Mouse (Mus musculus) urinary bladder, postnatal 14 days (tissue): ENCODE results near the gene Emid1.

Experiments used
- DNase-seq: peaks from one replicate; pipeline ENCODE4 v3.0.0; 2021; ENCODE audit warnings: low spot score

The Emid1 gene

DNA sequence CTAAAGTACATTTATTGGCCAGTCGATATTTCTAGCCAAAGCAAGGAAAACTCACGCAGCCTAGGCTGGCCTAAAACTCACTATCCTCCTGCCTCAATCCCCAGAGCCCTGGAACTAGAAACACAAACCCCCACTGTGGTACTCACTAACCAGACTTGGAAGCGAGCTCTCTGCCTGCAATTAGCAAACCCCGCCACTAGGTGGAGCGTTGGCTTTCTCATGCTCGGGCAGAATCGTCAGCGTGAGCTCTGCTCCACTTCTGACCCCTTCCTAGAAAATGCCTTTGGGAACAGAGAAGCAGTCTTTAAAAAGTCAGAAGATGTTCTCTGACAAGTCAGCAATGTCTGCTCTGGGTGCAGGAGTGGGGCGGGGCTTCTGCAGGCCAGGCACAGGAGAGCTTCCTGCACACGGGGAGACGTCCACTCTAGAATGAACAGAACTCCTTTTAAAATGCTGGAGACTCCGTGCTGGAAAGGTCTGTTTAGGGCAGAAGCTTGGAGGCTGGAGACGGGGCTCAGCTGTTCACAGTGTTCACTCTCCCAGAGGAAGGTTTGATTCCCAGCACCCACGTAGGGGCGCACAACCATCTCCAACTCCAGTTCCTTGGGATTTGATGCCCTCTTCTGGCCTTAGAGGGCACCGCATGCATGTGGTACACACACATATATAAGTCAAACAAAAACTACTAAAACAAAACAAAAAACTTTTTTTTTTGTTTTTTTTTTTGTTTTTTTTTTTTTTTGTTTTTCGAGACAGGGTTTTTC, 8.8 kb upstream of the Emid1 start:
- no peak for DNase-seq

DNA sequence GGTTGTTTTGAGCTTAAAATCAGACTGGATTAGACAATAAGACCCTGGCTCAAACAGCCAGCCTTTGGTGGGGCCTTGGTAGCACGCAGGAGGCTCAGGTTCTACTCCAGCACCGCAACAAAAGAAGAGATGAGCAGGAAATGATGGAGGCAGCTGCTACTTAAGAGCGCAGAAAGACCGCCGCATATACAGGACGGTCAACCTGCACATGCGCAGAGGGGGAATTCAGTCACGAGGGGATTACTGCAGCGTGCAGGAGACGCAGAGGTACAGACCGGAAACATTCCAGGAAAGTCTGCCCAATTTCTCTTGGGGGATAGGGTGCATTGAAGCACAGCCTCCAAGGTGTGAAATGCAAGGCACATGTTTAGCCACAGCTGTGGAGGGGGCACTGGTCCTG, 6.0 kb upstream of the Emid1 start:
- DNase-seq: no peak

DNA sequence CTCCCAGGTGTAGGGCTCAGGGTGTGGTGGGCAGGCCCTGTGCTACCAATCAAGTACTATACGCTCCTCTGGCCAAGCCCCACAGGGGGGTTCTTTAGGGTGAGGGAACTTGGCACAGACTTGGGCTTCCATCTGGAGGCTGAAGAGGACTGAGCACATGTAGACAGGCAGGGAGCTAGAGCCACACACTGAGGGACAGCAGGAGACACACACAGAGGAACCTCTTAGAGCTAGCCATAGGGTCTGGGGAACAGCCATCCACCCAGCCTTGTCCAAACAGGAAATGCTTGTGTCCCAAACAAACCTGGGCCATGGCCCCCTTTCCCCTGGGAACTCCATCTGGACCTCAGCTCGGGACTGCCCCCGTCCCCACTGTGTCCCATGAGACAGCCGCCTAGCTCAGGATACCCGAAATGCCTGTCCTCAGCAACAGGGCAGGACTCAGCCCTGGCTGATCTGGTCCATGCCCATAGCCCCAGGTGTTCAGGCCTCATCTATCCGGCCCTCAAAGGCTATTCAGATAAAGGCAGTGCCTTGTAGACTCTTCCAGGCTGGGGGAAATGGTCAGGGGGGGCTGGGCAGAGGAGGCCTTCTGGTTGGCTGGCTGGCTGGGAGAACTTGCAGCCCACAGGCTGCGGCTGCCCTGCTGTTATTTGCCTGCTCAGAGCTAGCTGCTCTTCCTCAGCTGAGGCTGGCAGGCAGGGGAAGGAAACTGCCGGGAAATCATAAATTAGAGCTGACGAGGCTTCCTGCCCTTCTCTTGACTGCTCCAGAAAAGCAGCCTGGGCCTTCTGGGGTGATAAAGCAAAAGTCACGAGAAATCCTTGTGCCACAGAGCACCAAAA, 3.1 kb upstream of the Emid1 start:
- DNase-seq: no peak

DNA sequence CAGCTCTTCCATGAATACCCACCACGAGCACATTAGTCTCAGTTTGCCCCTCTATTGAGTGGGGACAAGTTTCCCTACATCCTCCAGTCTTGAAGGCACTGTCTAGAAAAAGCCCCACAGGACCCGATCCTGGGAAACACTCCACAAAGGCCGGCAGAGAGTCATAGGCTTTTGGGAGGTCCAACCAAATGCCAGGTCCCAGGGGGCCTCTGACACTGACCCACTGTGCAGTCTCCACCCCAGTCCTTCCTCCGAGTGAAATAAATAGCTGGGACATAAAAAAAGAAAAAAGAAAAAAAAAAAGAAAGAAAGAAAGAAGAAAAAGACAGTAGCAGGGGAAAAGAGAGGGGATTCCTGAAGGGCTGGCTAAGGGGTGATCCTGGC, 818 bp downstream of the Emid1 start:
- DNase-seq: no peak

DNA sequence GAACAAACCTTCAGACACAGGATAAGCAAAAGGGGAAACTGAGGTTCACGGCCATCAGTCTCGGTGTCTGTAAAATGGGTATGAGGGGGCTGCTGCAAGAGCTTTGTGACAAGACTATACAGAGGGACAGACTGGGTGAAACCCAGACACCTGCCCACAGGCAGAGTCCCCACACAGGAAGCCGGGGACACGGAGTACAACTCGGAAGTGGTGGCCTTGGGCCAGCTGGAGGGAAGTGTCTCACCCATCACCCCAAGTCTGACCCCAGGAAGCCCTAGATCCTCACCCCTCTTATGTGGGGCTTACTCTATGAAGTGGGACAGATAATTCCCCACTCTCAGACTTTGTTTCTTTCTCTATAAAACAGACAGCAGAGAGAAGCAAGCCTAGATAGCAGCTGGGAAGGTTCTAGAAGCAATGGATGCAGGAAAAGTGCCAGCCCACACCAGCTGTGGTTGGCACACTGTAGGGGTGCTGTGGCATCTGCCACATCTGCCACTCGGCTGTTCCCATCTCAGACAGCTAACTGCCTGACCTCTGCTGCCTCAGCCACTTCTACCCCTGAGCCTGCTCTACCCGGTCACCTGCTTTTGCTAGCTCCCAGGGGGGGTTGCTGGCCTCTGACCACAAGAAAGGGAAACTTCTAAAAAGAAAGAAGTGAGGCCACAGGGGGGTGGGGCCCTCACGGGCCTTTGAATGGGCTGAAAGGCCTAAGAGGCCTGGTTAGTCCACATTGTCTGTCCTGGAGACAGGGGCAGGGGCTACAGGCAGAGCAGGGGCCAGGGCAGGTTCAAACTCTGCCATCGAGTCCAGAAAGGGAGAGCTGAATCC, 1.4 kb downstream of the Emid1 start:
- DNase-seq: no peak

DNA sequence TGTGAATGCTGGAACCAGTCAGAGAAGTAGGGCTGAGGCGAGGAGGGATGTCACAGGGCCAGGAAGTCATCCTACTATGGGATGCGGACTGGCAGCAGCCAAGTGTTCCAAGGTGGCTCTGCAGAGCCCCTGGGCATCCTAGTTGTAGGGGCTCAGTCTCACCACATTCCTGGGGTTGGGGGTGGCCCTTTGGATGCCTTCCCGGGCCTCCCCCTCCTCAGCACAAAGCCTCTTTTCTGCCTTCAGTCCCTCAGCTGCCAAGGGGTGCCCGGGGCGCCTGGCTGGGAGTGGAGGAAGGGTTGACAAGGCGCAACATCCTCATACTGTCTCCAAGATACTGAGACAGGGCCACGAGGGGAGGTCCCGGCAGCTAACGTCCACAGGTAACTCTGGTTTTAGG, 2.1 kb downstream of the Emid1 start:
- DNase-seq: no peak

DNA sequence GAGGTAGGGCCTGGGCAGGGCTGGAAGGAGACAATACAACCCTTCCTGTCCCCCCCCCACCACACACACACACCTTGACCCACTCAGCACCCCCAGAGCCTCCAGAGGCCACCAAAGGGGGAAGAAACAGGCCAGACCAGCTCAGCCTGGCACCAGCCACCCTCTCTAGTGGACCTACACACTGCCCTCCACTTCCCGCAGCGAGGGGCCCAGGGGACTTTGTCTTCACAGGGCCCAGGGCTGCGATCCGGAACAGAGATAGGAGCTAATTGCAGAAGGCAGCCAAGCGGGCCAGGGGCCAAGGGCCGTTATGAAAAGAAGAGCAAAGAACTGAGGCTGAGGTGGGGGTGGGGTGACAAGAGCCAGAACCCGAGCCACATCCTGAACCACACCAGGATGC, 2.8 kb downstream of the Emid1 start:
- DNase-seq: peak; percentile 70

DNA sequence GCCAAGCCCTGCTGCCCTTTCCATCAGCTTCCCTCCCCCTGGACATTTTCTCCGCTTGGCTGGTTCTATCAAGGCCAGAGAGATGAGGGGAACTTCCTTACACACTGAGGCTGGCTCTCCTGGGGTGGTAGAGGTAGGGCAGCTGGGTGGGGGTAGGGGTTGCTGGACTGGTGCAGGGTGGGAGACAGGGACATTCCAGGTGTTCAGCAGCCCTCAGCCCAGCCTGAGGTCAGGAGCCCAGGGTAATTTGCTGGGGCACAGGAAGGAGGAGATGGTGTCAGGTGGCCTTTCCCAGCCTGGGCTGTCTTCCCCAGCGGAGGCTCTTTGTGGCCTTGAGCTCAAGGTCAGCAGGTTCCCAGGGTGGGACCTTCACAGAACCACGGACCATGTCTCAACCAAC, 6.5 kb downstream of the Emid1 start:
- no peak for DNase-seq

DNA sequence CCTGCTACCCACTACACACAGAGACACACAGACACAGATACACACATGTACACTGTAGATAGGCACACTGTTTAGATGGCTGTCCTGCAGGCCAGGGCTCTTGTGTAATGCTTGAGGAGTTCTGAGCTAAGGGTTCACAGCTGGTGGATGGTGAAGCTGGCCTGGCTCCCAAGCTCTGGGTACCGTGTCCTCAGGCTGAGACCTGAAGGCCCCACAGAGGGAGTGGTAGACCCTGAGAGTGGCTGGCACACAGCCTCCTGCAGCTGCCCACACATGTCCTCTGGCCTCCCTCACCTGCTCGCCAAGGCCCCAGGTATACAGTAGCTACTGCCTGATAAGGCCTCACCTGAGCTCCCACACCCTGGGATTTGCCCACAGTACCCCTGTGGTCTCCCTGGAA, 10.1 kb downstream of the Emid1 start:
- no peak for DNase-seq

DNA sequence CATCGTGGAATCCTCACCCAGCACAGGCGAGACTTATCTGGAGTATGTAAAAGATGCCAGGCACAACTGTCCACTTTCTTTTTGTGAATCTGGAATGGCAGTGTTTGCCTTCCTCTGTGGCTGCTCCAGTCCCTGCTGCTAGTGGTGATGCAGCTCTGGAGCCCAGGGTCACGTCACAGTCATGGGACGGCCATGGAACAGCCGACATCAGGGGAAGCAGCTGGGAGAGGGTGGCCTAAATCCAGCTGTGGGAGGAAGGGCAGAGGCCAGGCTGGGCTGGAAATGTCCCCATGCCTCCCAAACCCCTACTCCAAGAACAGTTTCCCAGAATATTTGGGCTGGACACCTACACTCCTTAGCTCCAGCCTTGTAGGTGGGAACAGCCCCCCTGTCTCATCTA, 10.8 kb downstream of the Emid1 start:
- no peak for DNase-seq

DNA sequence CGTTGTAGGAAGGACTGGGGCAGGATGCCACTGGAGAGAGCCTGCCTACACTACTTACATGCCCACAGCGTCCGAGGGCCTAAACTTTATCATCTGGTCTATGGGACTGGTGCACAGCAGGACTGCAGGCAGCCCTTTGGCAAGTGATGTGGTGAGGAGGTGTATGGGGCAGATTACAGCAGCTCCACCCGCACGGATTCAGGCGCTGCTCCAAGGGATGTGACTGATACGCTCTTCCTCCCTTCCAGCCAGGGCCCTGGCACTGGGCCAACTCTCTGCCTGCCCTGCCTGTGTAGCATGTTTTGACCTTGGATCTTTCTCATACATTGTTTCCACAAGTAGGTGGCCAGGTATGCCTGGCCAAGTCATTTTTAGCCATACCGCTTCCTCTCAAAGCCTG, 11.4 kb downstream of the Emid1 start:
- peak; percentile 85 for DNase-seq

DNA sequence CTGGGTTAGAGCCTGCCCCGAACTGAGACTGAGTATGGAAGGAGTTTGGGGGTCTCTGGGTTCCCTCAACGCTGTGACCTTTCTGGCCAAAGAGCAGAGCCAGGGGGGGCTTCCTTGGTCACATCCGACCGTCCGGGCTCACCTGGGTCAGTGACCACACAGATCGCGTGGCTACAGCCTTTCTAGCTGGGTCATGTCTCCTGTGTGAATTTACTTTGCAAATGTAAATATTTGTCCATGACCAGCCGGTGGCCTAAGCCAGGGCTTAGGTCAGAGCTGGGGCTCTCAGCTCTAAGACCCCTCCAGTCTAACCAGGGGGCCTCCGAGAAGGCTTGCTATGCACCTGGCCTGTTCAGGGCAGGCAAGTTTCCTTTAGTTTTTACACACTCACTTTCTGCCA, 12.7 kb downstream of the Emid1 start:
- DNase-seq: no peak

DNA sequence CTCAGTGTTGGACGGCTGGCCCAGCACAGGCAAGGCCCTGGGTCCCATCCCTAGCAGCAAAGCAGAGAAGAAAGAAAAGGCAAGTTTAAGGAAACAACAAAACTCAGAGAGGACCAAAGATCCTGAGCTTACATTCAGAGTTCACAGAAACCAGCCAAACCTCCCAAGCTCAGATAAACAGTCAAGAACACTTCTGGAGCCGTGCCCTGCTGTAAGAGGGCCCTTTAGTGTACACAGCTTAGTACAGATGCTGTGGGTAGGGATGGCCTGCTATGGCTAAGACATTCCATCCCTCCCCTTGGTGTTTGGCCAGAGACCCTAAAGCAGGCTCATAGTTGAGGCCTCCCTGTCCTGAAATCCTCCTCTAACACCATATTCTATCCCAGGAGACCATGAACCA, 13.4 kb downstream of the Emid1 start:
- no peak for DNase-seq

DNA sequence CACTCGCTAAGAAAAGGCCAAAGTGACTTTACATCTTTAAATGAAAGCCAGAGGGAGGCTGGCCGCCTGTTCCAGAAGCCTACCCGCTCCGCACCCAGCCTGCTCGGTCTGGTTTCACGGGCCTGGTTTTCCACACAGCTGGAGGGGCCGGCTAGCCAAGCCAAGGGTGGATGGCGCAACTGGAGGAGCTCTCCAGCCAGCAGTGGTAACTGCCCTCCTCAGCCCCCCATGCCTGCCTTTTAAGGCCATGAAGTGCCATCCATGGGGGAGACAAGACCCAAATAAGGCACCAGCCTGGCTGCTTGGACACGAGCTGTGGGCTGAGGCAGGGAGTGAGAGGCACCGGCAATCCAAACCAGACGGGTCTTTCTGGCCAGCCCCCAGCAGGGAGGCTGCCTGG, 16.1 kb downstream of the Emid1 start:
- DNase-seq: peak; percentile 53

DNA sequence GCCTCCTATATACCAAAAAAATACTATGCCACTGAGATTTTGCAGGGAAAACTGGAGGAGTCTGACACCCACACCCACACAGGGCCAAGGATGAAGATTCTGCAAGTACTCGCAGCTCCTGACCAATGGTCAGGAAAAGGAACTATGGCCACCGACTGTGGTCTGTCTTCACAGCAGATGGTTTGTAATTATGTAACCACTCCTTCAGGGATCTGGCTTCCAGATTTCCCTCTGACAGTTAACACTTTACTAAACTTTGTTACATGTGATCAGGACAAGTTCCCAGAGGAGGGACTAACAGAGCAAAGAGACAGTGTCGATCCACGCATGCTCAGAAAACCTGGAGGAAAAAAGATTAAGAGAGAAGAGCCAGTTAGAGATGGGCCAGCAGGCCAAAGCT, 19.3 kb downstream of the Emid1 start:
- DNase-seq: no peak

DNA sequence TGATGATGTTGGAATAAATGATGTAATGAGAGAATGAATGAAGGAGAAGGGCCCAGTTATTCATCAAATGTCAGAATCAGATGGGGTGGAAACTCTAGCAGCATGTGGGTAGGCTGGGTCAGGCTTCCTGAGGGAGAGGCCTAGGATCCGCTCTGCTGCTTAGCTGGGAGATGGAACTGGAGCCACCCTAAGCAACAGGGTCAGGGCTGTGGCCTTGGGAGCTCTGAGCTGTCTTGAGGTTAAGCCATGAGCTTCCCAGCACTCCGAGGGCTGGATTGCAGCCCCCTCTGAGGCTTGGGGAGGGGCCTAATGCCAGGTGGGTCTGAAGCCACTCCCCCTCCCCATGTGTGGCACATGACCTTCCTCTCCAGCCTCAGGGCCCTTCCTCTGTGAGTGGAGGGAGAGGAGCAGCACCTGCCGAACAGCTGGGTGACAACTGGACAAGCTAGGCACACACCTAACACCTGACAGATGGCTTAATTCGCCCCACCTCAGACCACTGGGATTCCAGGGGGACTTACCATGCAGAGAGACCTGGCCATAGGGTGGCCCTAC, 21.9 kb downstream of the Emid1 start:
- no peak for DNase-seq

DNA sequence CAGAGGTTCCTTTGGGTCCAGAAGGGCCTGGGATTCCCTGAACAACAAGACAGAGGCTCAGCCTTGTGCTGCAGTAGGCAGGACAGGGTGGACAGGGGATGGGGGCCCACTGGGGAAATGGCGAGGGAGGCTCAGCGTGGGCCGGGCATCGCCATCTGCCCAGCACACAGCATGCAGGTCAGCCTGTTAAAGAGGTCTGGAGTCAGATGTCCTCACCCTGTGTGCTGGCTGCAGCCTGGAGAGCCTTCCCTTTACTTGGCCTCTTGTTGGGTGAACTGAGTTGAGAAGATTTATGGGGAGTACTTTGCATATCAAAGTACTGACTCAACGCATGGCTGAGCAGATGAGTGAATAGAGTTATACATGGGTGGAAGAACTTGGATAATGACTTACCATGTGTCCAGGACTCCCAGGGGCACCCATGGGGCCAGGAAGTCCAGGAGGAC, 23.0 kb downstream of the Emid1 start:
- no peak for DNase-seq

DNA sequence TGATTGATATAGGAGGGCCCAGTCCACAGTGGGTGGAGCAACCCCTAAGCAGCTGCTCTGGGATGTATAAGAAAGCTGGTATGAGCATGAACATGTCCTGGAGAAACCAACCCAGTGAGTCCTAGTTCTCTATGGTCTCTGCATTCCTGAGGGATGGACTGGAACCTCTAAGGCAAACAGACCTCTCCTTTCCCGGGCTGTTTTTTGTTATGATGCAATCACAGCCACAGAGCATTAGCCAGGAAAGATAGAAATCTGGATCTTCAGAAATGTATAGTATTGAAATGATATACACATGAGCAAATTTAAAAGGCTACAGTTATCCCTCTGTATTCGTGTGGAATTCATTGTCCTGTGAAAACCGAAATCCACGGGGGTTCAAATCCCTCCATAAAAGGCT, 26.3 kb downstream of the Emid1 start:
- no peak for DNase-seq

DNA sequence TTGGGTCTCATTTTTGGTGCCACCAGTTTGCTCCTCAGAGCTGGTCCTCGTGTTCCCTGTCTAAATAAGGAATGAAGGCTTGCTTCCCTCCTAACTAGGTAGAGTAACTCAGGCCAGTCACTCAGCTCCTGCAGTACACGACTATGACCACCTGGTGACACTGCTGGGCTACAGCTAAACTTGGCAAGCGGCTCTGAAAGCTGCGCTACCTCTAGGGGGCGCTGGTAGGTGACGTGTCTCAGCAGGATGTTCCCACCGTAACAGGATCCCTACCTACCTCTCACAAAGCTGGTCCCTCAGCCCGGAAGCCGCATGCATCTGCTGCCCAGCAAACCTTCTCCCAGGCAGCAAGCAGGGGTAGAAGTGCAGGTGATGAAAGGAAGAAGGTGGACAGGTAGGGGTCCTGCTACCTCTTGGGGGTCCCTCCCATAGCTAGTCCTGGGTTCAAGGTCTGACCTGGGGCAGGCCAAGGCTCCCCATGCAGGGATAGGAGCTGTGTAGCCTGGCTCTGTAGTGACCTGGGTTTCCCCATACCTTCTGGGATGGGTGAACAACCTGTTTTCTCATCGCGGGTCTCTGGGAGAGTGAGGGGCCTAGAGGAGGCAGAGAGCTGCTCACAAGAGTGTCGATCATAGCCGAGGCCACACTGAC, 37.0 kb downstream of the Emid1 start:
- DNase-seq: peak; percentile 92

DNA sequence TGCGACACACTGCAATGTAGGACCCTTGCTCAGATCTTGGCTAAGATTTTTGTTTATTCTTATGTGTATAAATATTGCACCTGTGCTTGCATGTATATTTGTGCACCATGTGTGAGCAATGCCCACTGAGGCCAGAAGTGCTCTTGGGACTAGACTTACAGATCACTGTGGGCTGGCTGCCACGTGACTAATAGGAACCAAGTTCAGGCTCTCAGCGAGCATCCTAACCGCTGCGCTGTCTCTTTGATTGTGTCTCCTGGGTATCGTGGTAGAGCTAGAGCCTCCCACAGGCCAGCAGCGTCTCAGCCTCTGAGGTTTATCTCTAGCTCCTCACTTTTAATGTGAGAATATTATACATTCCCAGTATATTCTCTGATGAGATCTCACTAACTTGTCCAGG, 38.4 kb downstream of the Emid1 start:
- DNase-seq: no peak

DNA sequence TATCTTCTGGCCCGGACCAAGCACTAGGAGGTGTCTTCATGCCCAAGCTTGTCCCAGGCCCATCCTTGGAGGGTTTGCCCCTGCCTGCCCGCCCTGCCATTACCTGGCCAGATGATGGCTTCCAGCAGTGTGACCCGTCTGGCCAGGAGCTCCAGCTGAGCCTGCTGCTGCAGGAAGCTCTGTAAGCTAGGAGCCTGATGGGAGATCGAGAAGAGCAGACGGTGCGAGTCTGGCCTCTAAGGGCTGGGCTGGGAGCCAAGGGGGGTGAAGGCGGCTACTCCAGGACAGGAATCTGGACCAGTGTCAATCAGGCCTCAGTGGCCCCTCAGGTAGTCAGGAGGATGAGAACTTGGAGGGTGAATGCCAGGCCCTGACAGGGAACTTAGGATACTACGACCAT, 42.6 kb downstream of the Emid1 start:
- DNase-seq: peak; percentile 32

DNA sequence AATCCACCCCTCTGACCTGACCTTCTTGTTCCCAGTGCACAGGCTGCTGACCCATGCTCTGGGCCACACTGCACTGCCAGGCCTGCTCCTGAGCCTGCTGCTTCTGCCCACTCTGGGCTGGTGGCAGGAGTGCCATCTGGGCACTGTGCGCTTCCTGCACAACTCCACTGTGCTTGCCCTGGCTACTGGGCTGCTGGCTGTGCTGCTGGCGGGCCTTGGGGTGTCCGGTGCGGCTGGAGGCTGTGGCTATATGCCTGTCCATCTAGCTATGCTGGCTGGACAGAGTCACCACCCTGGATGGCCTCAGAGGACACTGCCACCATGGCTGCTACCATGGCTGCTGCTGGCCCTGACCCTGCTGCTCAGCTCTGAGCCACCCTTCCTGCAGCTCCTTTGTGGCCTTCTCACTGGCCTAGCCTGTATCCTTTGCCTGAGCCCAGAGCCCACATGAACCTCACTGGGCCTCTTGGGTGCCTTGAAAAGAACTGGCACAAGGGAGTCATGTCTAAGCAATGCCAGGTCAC, 48.0 kb downstream of the Emid1 start:
- DNase-seq: no peak
